Mouse (Mus musculus) bone marrow macrophage, adult 2 months (primary cell): ENCODE data around the gene Card10.
A peak's percentile ranks its signal among the peaks of the same experiment; 100 is the strongest.

ENCODE experiments used
- CTCF ChIP-seq: IDR thresholded peaks from 2 replicates; pipeline ENCODE4 v1.5.1; 2012; ENCODE audit warnings: low read depth, mild to moderate bottlenecking, low read length, moderate library complexity
- POLR2A ChIP-seq: IDR thresholded peaks from 2 replicates; pipeline ENCODE4 v1.6.1; 2012; ENCODE audit warnings: mild to moderate bottlenecking, low read depth, low read length, borderline replicate concordance

DNA sequence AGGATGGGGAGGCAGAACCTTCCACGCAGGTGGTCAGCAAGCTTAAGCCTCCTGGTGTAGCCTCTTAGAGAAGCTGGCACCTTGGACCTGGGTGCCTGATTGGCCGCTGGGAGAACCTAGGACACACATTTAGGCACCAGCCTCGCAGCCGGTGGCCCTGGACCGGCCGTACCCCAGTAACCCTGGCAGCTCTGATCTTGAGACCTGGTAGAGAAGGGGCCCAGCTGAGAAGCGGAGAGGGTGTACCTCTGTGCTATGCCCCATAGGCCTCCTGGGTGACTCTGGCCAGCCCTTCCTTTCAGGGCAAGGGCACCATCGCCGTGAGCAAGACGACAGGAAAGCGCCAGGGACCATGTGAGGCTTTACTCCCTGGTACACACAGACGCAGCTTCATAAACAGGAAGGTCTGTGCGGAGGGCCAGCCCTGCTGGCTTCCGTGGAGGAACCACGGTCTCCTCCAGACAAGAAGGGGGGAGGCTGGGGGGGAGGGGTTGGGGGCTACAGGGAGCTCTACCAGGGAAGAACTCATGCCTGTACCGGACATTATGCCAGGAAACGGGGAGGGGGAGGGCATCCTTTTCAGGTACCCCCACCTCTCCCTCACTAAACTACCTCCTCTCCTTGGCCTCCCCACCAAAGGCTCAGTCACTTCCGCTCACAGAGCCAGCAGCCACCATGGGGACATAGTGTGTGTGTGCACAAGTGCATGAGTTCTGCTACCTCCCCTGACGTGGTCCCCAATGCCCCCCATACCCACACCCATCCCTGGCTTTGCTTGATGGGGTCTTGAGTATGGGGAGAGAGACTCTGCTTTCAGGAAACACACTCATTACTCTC, 31.1 kb downstream of the Card10 start:
- TF ChIP-seq CTCF (no peak), POLR2A (0 out of 2 replicates have a peak, but pooled peaks have one; percentile 40)
